Mouse (Mus musculus) embryonic fibroblast, embryonic 13.5 days (primary cell): ENCODE data around the gene Ctnnd2.

ENCODE experiments used
- CTCF ChIP-seq: IDR thresholded peaks from 2 replicates; pipeline ENCODE4 v1.5.1; 2011; ENCODE audit warnings: mild to moderate bottlenecking, control low read depth, low read length, moderate library complexity, borderline replicate concordance; ENCODE audit not compliant: insufficient read depth
- POLR2A ChIP-seq: IDR thresholded peaks from 2 replicates; pipeline ENCODE4 v1.6.1; 2011; ENCODE audit warnings: low read depth, mild to moderate bottlenecking, control low read depth, low read length, moderate library complexity

- no peak for TF ChIP-seq POLR2A
- TF ChIP-seq CTCF, result no peak
Measured at GRCm38 (mm10) chr15:31006050-31006824, 833.8 kb downstream of the Ctnnd2 start.
